Mouse (Mus musculus): ENCODE data around the gene Olfr1057. TPM values are rescaled to one million over a fixed set of nuclear protein-coding genes. Genes with fewer than 3 reads are reported as not detected.
"Not testable (repeated sequence)": the region's sequence is repeated elsewhere in the genome, so short reads cannot be mapped to it uniquely, and the experiment has no call there.

Gene Olfr1057
- not detected in 2 replicates for polyA plus RNA-seq (2016; fragmentation: Nextera tagmentation; extraction: Ambion mirVana)

- Histone ChIP-seq H3K9me3 (no peaks in the 10 kb centered on the region), H3K4me3 (no peak within 1 kb of the TSS), H3K4me2 (replicated peaks) (no peak within 1 kb of the TSS), H3K36me3 (no peaks in the 10 kb centered on the region), H3K27me3 (no peaks in the 10 kb centered on the region), H3K9ac (no peak within 1 kb of the TSS), H3K4me1 (no peaks in the 10 kb centered on the region), H3K27ac (no peak within 1 kb of the TSS)
- no peak for ATAC-seq (ENCODE audit: insufficient number of reproducible peaks, insufficient read depth, low FRiP score, low TSS enrichment)
Measured at GRCm38 (mm10) chr2:86378293-86378692, at the start of gene Olfr1057. TSS of gene Olfr1057 (minus strand) at chr2:86378393.

GRCm38 (mm10) chr2:86426649-86427048, 48.5 kb upstream of the Olfr1057 start, which contains the start of gene Olfr1062:
TSS of gene Olfr1062 (minus strand) at chr2:86426749.
- H3K4me1 ChIP-seq; H3K9me3 ChIP-seq; H3K4me2 ChIP-seq (replicated peaks); H3K4me3 ChIP-seq; H3K27me3 ChIP-seq; H3K9ac ChIP-seq; H3K36me3 ChIP-seq; H3K27ac ChIP-seq; ATAC-seq (ENCODE audit: insufficient number of reproducible peaks, insufficient read depth, low FRiP score, low TSS enrichment): not testable (repeated sequence)

GRCm38 (mm10) chr2:86413950-86414349, 35.8 kb upstream of the Olfr1057 start, which contains the start of gene Olfr1061:
TSS of gene Olfr1061 (minus strand) at chr2:86414050.
- 85% methylated on average over 1 of the region's 1 CpGs for WGBS
- H3K27me3 ChIP-seq: no peaks in the 10 kb centered on the region
- no peak for ATAC-seq (ENCODE audit: insufficient number of reproducible peaks, insufficient read depth, low FRiP score, low TSS enrichment)
- no peak within 1 kb of the TSS for H3K4me2 ChIP-seq (replicated peaks)
- no peaks in the 10 kb centered on the region for H3K36me3 ChIP-seq
- no peaks in the 10 kb centered on the region for H3K9me3 ChIP-seq
- H3K4me3 ChIP-seq: no peak within 1 kb of the TSS
- H3K4me1 ChIP-seq: no peaks in the 10 kb centered on the region
- H3K27ac ChIP-seq: no peak within 1 kb of the TSS
- no peak within 1 kb of the TSS for H3K9ac ChIP-seq

- ATAC-seq (ENCODE audit: insufficient number of reproducible peaks, insufficient read depth, low FRiP score, low TSS enrichment): no peak
- no peak overlapping the region for H3K4me2 ChIP-seq (replicated peaks)
- 87% methylated on average over 2 of the region's 2 CpGs for WGBS
Measured at GRCm38 (mm10) chr2:86395114-86395513, 16.9 kb upstream of the Olfr1057 start.

GRCm38 (mm10) chr2:86388461-86388860, 10.3 kb upstream of the Olfr1057 start, which contains the start of gene Olfr1058:
TSS of gene Olfr1058 (minus strand) at chr2:86388561.
- not testable (repeated sequence) for H3K4me3 ChIP-seq; H3K4me2 ChIP-seq (replicated peaks); H3K27ac ChIP-seq

More at GRCm38 (mm10) chr2:86395114-86395513, 16.9 kb upstream of the Olfr1057 start:
- Histone ChIP-seq H3K36me3 (no peaks in the 10 kb centered on the region), H3K27me3 (no peaks in the 10 kb centered on the region), H3K9ac (no peak overlapping the region), H3K4me1 (no peaks in the 10 kb centered on the region), H3K27ac (no peak overlapping the region), H3K9me3 (no peaks in the 10 kb centered on the region), H3K4me3 (no peak overlapping the region)

GRCm38 (mm10) chr2:86366342-86366741, 11.9 kb downstream of the Olfr1057 start:
- WGBS: 71% methylated on average over 2 of the region's 6 CpGs
- H3K27me3 ChIP-seq; H3K27ac ChIP-seq; H3K36me3 ChIP-seq; ATAC-seq (ENCODE audit: insufficient number of reproducible peaks, insufficient read depth, low FRiP score, low TSS enrichment); H3K4me3 ChIP-seq; H3K4me2 ChIP-seq (replicated peaks); H3K9me3 ChIP-seq; H3K9ac ChIP-seq; H3K4me1 ChIP-seq: not testable (repeated sequence)

More at GRCm38 (mm10) chr2:86388461-86388860, 10.3 kb upstream of the Olfr1057 start, which contains the start of gene Olfr1058:
- H3K27me3 ChIP-seq; H3K36me3 ChIP-seq; H3K4me1 ChIP-seq; ATAC-seq (ENCODE audit: insufficient number of reproducible peaks, insufficient read depth, low FRiP score, low TSS enrichment); H3K9me3 ChIP-seq; H3K9ac ChIP-seq: not testable (repeated sequence)

- H3K4me3 ChIP-seq: no peak within 1 kb of the TSS
- H3K9me3 ChIP-seq: no peaks in the 10 kb centered on the region
Measured at GRCm38 (mm10) chr2:86362369-86362768, 15.8 kb downstream of the Olfr1057 start, which contains the start of gene Olfr1056. TSS of gene Olfr1056 (minus strand) at chr2:86362469.

GRCm38 (mm10) chr2:86351751-86352150, 26.4 kb downstream of the Olfr1057 start:
- H3K9ac ChIP-seq; H3K27ac ChIP-seq; H3K27me3 ChIP-seq; H3K4me3 ChIP-seq; ATAC-seq (ENCODE audit: insufficient number of reproducible peaks, insufficient read depth, low FRiP score, low TSS enrichment); H3K9me3 ChIP-seq; H3K36me3 ChIP-seq; H3K4me2 ChIP-seq (replicated peaks); H3K4me1 ChIP-seq: not testable (repeated sequence)
- 100% methylated on average over 1 of the region's 1 CpGs for WGBS

More at GRCm38 (mm10) chr2:86362369-86362768, 15.8 kb downstream of the Olfr1057 start, which contains the start of gene Olfr1056:
- Histone ChIP-seq H3K36me3 (no peaks in the 10 kb centered on the region), H3K27ac (no peak within 1 kb of the TSS), H3K9ac (no peak within 1 kb of the TSS), H3K4me2 (replicated peaks) (no peak within 1 kb of the TSS), H3K27me3 (no peaks in the 10 kb centered on the region), H3K4me1 (no peaks in the 10 kb centered on the region)
- ATAC-seq (ENCODE audit: insufficient number of reproducible peaks, insufficient read depth, low FRiP score, low TSS enrichment): no peak

- no peaks in the 10 kb centered on the region for H3K4me1 ChIP-seq
- no peaks in the 10 kb centered on the region for H3K27me3 ChIP-seq
- no peak within 1 kb of the TSS for H3K4me3 ChIP-seq
- no peak within 1 kb of the TSS for H3K9ac ChIP-seq
- ATAC-seq (ENCODE audit: insufficient number of reproducible peaks, insufficient read depth, low FRiP score, low TSS enrichment): no peak
- no peaks in the 10 kb centered on the region for H3K9me3 ChIP-seq
- no peaks in the 10 kb centered on the region for H3K36me3 ChIP-seq
- no peak within 1 kb of the TSS for H3K27ac ChIP-seq
- H3K4me2 ChIP-seq (replicated peaks): no peak within 1 kb of the TSS
- 87% methylated on average over 5 of the region's 5 CpGs for WGBS
Measured at GRCm38 (mm10) chr2:86350184-86350583, 28.0 kb downstream of the Olfr1057 start, which contains the start of gene Olfr1055. TSS of gene Olfr1055 (minus strand) at chr2:86350284.

GRCm38 (mm10) chr2:86335333-86335732, 42.9 kb downstream of the Olfr1057 start, which contains the start of gene Olfr1054:
TSS of gene Olfr1054 (minus strand) at chr2:86335433.
- H3K36me3 ChIP-seq: no peaks in the 10 kb centered on the region
- H3K27me3 ChIP-seq: no peaks in the 10 kb centered on the region
- ATAC-seq (ENCODE audit: insufficient number of reproducible peaks, insufficient read depth, low FRiP score, low TSS enrichment): no peak
- no peak within 1 kb of the TSS for H3K27ac ChIP-seq
- 84% methylated on average over 3 of the region's 3 CpGs for WGBS
- H3K9me3 ChIP-seq: no peaks in the 10 kb centered on the region
- H3K4me3 ChIP-seq: no peak within 1 kb of the TSS
- H3K4me1 ChIP-seq: no peaks in the 10 kb centered on the region
- no peak within 1 kb of the TSS for H3K4me2 ChIP-seq (replicated peaks)
- no peak within 1 kb of the TSS for H3K9ac ChIP-seq

Measured in embryonic facial prominence, embryonic 12.5 days (tissue).